Mouse (Mus musculus) bone marrow, adult 2 months (tissue): ENCODE results near the gene Dpp9.

ENCODE experiments used
- CTCF ChIP-seq: fragments of 200-500 bp; IDR thresholded peaks from 2 replicates; pipeline ENCODE4 v1.5.1; 2011; ENCODE audit warnings: low read length, control low read depth; ENCODE audit not compliant: control insufficient read depth, insufficient read depth
- POLR2A ChIP-seq: fragments of 200-500 bp; IDR thresholded peaks from 2 replicates; pipeline ENCODE4 v1.6.1; 2011; ENCODE audit warnings: low read depth, mild to moderate bottlenecking, control low read depth, low read length, borderline replicate concordance; ENCODE audit not compliant: control insufficient read depth

DNA sequence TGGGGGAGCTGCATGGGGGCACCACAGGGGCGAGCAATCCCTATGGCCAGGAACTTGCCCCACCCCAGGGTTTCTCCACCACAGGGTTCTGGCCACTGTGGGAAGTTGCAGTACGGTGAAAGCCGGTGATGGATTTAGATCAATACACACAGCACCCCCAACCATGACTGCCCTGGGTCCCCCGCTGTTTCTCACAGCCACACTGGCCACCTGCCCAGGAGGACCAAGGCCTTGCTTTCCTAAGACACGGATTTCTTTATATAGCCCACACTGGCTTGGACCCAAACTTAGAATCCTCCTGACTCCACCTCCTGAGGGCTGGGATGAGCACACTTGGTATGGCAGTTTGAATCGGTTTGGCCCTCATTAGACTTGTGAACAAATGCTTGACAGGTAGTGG is 27.4 kb downstream of the Dpp9 start:
- no peak for TF ChIP-seq POLR2A
- no peak for TF ChIP-seq CTCF
